Mouse (Mus musculus) intestine, embryonic 16.5 days (tissue): ENCODE measurements around the gene 9930022D16Rik. TPM values are rescaled to one million over a fixed set of nuclear protein-coding genes. Genes with fewer than 3 reads are reported as not detected.

Source experiments
- ATAC-seq: fragments of 200-750 bp; cut with Nextera tagmentation; 2 replicates; pipeline ENCODE4 v1.8.0; 2017; ENCODE audit warnings: moderate TSS enrichment, moderate library complexity
- H3K27ac ChIP-seq: fragments of 300-500 bp; sonication (generic); 2 replicates; pipeline ENCODE4 v1.5.1; 2014; ENCODE audit warnings: mild to moderate bottlenecking, low read length
- H3K27me3 ChIP-seq: fragments of 300-500 bp; sonication (generic); replicated peaks from 2 replicates; pipeline ENCODE4 v1.6.1; 2014; ENCODE audit warnings: low read length, control low read depth, mixed read lengths; ENCODE audit not compliant: control insufficient read depth, insufficient read depth
- H3K36me3 ChIP-seq: fragments of 300-500 bp; sonication (generic); 2 replicates; pipeline ENCODE4 v1.6.1; 2014; ENCODE audit warnings: low read length, control low read depth; ENCODE audit not compliant: control insufficient read depth, insufficient read depth
- H3K4me1 ChIP-seq: fragments of 300-500 bp; sonication (generic); 2 replicates; pipeline ENCODE4 v1.6.1; 2014; ENCODE audit warnings: low read length, control low read depth, mixed read lengths; ENCODE audit not compliant: control insufficient read depth, insufficient read depth
- H3K4me2 ChIP-seq: fragments of 300-500 bp; sonication (generic); 2 replicates; pipeline ENCODE4 v1.6.1; 2014; ENCODE audit warnings: low read depth, low read length, control low read depth
- H3K4me3 ChIP-seq: fragments of 300-500 bp; sonication (generic); 2 replicates; pipeline ENCODE4 v1.5.1; 2014; ENCODE audit warnings: mild to moderate bottlenecking, low read length
- H3K9ac ChIP-seq: fragments of 300-500 bp; sonication (generic); 2 replicates; pipeline ENCODE4 v1.6.1; 2014; ENCODE audit warnings: low read depth, low read length
- H3K9me3 ChIP-seq: fragments of 300-500 bp; sonication (generic); 2 replicates; pipeline ENCODE4 v1.6.1; 2016; ENCODE audit warnings: low read length, control low read depth; ENCODE audit not compliant: control insufficient read depth
- WGBS: fragments of 180-500 bp; shearing (Covaris S2); extraction: QIAGEN DNeasy Blood & Tissue Kit; methylation state at CpG from one replicate; pipeline ENCODE4 v1.1.7; 2014; 5-methylcytosine and 5-hydroxymethylcytosine counted together
- polyA plus RNA-seq: library from polyadenylated mRNA; unstranded; fragments of >200 nt; fragmentation: Nextera tagmentation; extraction: Ambion mirVana; gene quantifications from 2 replicates; pipeline ENCODE4 v1.2.1, GENCODE M21; 2015

The 9930022D16Rik gene
- polyA plus RNA-seq, 1 experiment from 2014 or later: not detected

- Histone ChIP-seq H3K27me3 (no peaks in the 10 kb centered on the region), H3K4me1 (peaks cover 4% of the 10 kb centered on the region), H3K9ac (no peak overlapping the region), H3K4me3 (no peak overlapping the region), H3K4me2 (no peak overlapping the region), H3K27ac (no peak overlapping the region), H3K9me3 (no peaks in the 10 kb centered on the region), H3K36me3 (no peaks in the 10 kb centered on the region; the same call in 1 of the 2 replicates)
- 70% methylated on average over 3 of the region's 3 CpGs for WGBS
- no peak for ATAC-seq
Measured at GRCm38 (mm10) chr11:109441119-109441518, 27.4 kb downstream of the 9930022D16Rik start.

- no peak overlapping the region for H3K4me2 ChIP-seq
- no peaks in the 10 kb centered on the region for H3K36me3 ChIP-seq
- no peak for ATAC-seq
- no peaks in the 10 kb centered on the region for H3K27me3 ChIP-seq
- no peak overlapping the region for H3K4me3 ChIP-seq
- H3K27ac ChIP-seq: no peak overlapping the region
- WGBS: 45% methylated on average over 5 of the region's 5 CpGs
- H3K9me3 ChIP-seq: no peaks in the 10 kb centered on the region
- H3K9ac ChIP-seq: no peak overlapping the region
- peaks cover 4% of the 10 kb centered on the region for H3K4me1 ChIP-seq
Measured at GRCm38 (mm10) chr11:109442166-109442730, 28.5 kb downstream of the 9930022D16Rik start.

GRCm38 (mm10) chr11:109443468-109444263, 29.9 kb downstream of the 9930022D16Rik start:
- no peak overlapping the region for H3K4me3 ChIP-seq
- no peak for ATAC-seq
- no peak overlapping the region for H3K27ac ChIP-seq
- no peaks in the 10 kb centered on the region for H3K27me3 ChIP-seq
- no peak overlapping the region for H3K9ac ChIP-seq
- no peak overlapping the region for H3K4me2 ChIP-seq
- peaks cover 4% of the 10 kb centered on the region for H3K4me1 ChIP-seq
- no peaks in the 10 kb centered on the region for H3K9me3 ChIP-seq
- WGBS: 90% methylated on average over 8 of the region's 8 CpGs
- H3K36me3 ChIP-seq: no peaks in the 10 kb centered on the region

GRCm38 (mm10) chr11:109444600-109444999, 30.9 kb downstream of the 9930022D16Rik start:
- 70% methylated on average over 7 of the region's 7 CpGs for WGBS
- no peak overlapping the region for H3K4me2 ChIP-seq

GRCm38 (mm10) chr11:109445438-109446035, 31.8 kb downstream of the 9930022D16Rik start:
- ATAC-seq: peak; percentile 70
- 44% methylated on average over 13 of the region's 13 CpGs for WGBS

More at GRCm38 (mm10) chr11:109444600-109444999, 30.9 kb downstream of the 9930022D16Rik start:
- H3K4me1 ChIP-seq: peaks cover under 1% of the 10 kb centered on the region
- ATAC-seq: no peak
- no peaks in the 10 kb centered on the region for H3K36me3 ChIP-seq
- no peak overlapping the region for H3K27ac ChIP-seq
- no peak overlapping the region for H3K9ac ChIP-seq
- H3K4me3 ChIP-seq: no peak overlapping the region
- H3K9me3 ChIP-seq: no peaks in the 10 kb centered on the region
- H3K27me3 ChIP-seq: no peaks in the 10 kb centered on the region

GRCm38 (mm10) chr11:109451169-109451568, 37.5 kb downstream of the 9930022D16Rik start:
- Histone ChIP-seq H3K9ac (no peak overlapping the region), H3K4me1 (no peaks in the 10 kb centered on the region), H3K27ac (no peak overlapping the region), H3K27me3 (no peaks in the 10 kb centered on the region), H3K4me3 (no peak overlapping the region), H3K4me2 (no peak overlapping the region), H3K36me3 (no peaks in the 10 kb centered on the region), H3K9me3 (no peaks in the 10 kb centered on the region)
- ATAC-seq: no peak
- WGBS: 82% methylated on average over 11 of the region's 11 CpGs

More at GRCm38 (mm10) chr11:109445438-109446035, 31.8 kb downstream of the 9930022D16Rik start:
- Histone ChIP-seq H3K9me3 (no peaks in the 10 kb centered on the region), H3K36me3 (no peaks in the 10 kb centered on the region), H3K9ac (no peak overlapping the region), H3K27ac (no peak overlapping the region), H3K27me3 (no peaks in the 10 kb centered on the region), H3K4me2 (no peak overlapping the region), H3K4me1 (no peaks in the 10 kb centered on the region), H3K4me3 (no peak overlapping the region)

- Histone ChIP-seq H3K4me2 (no peak overlapping the region), H3K27ac (no peak overlapping the region), H3K4me3 (no peak overlapping the region), H3K9me3 (no peaks in the 10 kb centered on the region), H3K36me3 (peaks cover 2% of the 10 kb centered on the region; the same call in 1 of the 2 replicates), H3K27me3 (no peaks in the 10 kb centered on the region), H3K4me1 (no peaks in the 10 kb centered on the region), H3K9ac (no peak overlapping the region)
- WGBS: 91% methylated on average over 5 of the region's 5 CpGs
- ATAC-seq: no peak
Measured at GRCm38 (mm10) chr11:109456261-109456660, 42.5 kb downstream of the 9930022D16Rik start.

- Histone ChIP-seq H3K4me2 (no peak overlapping the region), H3K27ac (no peak overlapping the region), H3K9ac (no peak overlapping the region), H3K4me1 (no peaks in the 10 kb centered on the region), H3K27me3 (no peaks in the 10 kb centered on the region), H3K4me3 (no peak overlapping the region), H3K36me3 (peaks cover 2% of the 10 kb centered on the region; the same call in 1 of the 2 replicates), H3K9me3 (no peaks in the 10 kb centered on the region)
- 97% methylated on average over 11 of the region's 11 CpGs for WGBS
- no peak for ATAC-seq
Measured at GRCm38 (mm10) chr11:109458165-109458564, 44.4 kb downstream of the 9930022D16Rik start.

GRCm38 (mm10) chr11:109460586-109460985, 46.9 kb downstream of the 9930022D16Rik start:
- Histone ChIP-seq H3K36me3 (peaks cover 2% of the 10 kb centered on the region; the same call in 1 of the 2 replicates), H3K27ac (no peak overlapping the region), H3K4me1 (no peaks in the 10 kb centered on the region), H3K27me3 (no peaks in the 10 kb centered on the region), H3K9ac (no peak overlapping the region), H3K4me3 (no peak overlapping the region), H3K4me2 (no peak overlapping the region), H3K9me3 (no peaks in the 10 kb centered on the region)
- 60% methylated on average over 5 of the region's 5 CpGs for WGBS
- ATAC-seq: no peak
